Mouse (Mus musculus): Measurements from ENCODE around the gene Slit3. TPM values are rescaled to one million over a fixed set of nuclear protein-coding genes. Genes with fewer than 3 reads are reported as not detected.

The Slit3 gene
- polyA plus RNA-seq, 2 experiments, result 32.9 to 33.0 TPM

GRCm38 (mm10) chr11:35698901-35699300 lies 577.9 kb downstream of the Slit3 start:
- no peaks in the 10 kb centered on the region for H3K4me1 ChIP-seq (ENCODE audit: control insufficient read depth, insufficient read depth, low read length)
- H3K4me2 ChIP-seq (replicated peaks; ENCODE audit: low read depth, low read length, severe bottlenecking), result no peak overlapping the region
- TF ChIP-seq POLR2A (IDR thresholded peaks at IDR 0.05; ENCODE audit: borderline replicate concordance, extremely low read depth, insufficient read depth, insufficient read length), result no peak
- peaks cover 39% of the 10 kb centered on the region for H3K36me3 ChIP-seq (ENCODE audit: control insufficient read depth, insufficient read depth, low read length)
- H3K27ac ChIP-seq (replicated peaks; ENCODE audit: low read depth, low read length), result no peak overlapping the region
- WGBS, result 100% methylated on average over 5 of the region's 5 CpGs
- H3K9me3 ChIP-seq (ENCODE audit: control insufficient read depth, low read length), result peaks cover 4% of the 10 kb centered on the region
- DNase-seq (ENCODE audit: low spot score) (no peak), ATAC-seq (ENCODE audit: low FRiP score, low read depth) (no peak)
- H3K4me3 ChIP-seq (replicated peaks; ENCODE audit: low read length), result no peak overlapping the region
- H3K9ac ChIP-seq (ENCODE audit: low read depth, low read length, severe bottlenecking), result no peak overlapping the region
- no peaks in the 10 kb centered on the region for H3K27me3 ChIP-seq (ENCODE audit: control insufficient read depth, insufficient read depth, low read length)

- DNase-seq (ENCODE audit: low spot score) (no peak), ATAC-seq (ENCODE audit: low FRiP score, low read depth) (no peak)
- no peaks in the 10 kb centered on the region for H3K4me1 ChIP-seq (ENCODE audit: control insufficient read depth, insufficient read depth, low read length)
- H3K27ac ChIP-seq (replicated peaks; ENCODE audit: low read depth, low read length), result no peak overlapping the region
- H3K4me3 ChIP-seq (replicated peaks; ENCODE audit: low read length), result no peak overlapping the region
- H3K4me2 ChIP-seq (replicated peaks; ENCODE audit: low read depth, low read length, severe bottlenecking), result no peak overlapping the region
- no peak for TF ChIP-seq POLR2A (IDR thresholded peaks at IDR 0.05; ENCODE audit: borderline replicate concordance, extremely low read depth, insufficient read depth, insufficient read length)
- H3K36me3 ChIP-seq (ENCODE audit: control insufficient read depth, insufficient read depth, low read length), result peaks cover 46% of the 10 kb centered on the region
- H3K9ac ChIP-seq (ENCODE audit: low read depth, low read length, severe bottlenecking), result no peak overlapping the region
- WGBS, result 76% methylated on average over 4 of the region's 4 CpGs
- H3K9me3 ChIP-seq (ENCODE audit: control insufficient read depth, low read length), result peaks cover 4% of the 10 kb centered on the region
- no peaks in the 10 kb centered on the region for H3K27me3 ChIP-seq (ENCODE audit: control insufficient read depth, insufficient read depth, low read length)
Measured at GRCm38 (mm10) chr11:35703471-35703870, 582.4 kb downstream of the Slit3 start.

- peaks cover 45% of the 10 kb centered on the region for H3K36me3 ChIP-seq (ENCODE audit: control insufficient read depth, insufficient read depth, low read length)
- TF ChIP-seq POLR2A (IDR thresholded peaks at IDR 0.05; ENCODE audit: borderline replicate concordance, extremely low read depth, insufficient read depth, insufficient read length), result no peak
- H3K27ac ChIP-seq (replicated peaks; ENCODE audit: low read depth, low read length), result no peak overlapping the region
- peaks cover 4% of the 10 kb centered on the region for H3K9me3 ChIP-seq (ENCODE audit: control insufficient read depth, low read length)
- ATAC-seq (ENCODE audit: low FRiP score, low read depth) (no peak), DNase-seq (ENCODE audit: low spot score) (no peak)
- H3K4me2 ChIP-seq (replicated peaks; ENCODE audit: low read depth, low read length, severe bottlenecking), result no peak overlapping the region
- H3K4me1 ChIP-seq (ENCODE audit: control insufficient read depth, insufficient read depth, low read length), result no peaks in the 10 kb centered on the region
- H3K27me3 ChIP-seq (ENCODE audit: control insufficient read depth, insufficient read depth, low read length), result no peaks in the 10 kb centered on the region
- 95% methylated on average over 13 of the region's 13 CpGs for WGBS
- no peak overlapping the region for H3K9ac ChIP-seq (ENCODE audit: low read depth, low read length, severe bottlenecking)
- H3K4me3 ChIP-seq (replicated peaks; ENCODE audit: low read length), result no peak overlapping the region
Measured at GRCm38 (mm10) chr11:35704381-35704780, 583.4 kb downstream of the Slit3 start.

GRCm38 (mm10) chr11:35704927-35705326 lies 583.9 kb downstream of the Slit3 start:
- Histone ChIP-seq H3K27ac (replicated peaks; ENCODE audit: low read depth, low read length) (no peak overlapping the region), H3K9me3 (ENCODE audit: control insufficient read depth, low read length) (peaks cover 4% of the 10 kb centered on the region), H3K4me3 (replicated peaks; ENCODE audit: low read length) (no peak overlapping the region), H3K4me2 (replicated peaks; ENCODE audit: low read depth, low read length, severe bottlenecking) (no peak overlapping the region), H3K27me3 (ENCODE audit: control insufficient read depth, insufficient read depth, low read length) (no peaks in the 10 kb centered on the region), H3K4me1 (ENCODE audit: control insufficient read depth, insufficient read depth, low read length) (no peaks in the 10 kb centered on the region), H3K36me3 (ENCODE audit: control insufficient read depth, insufficient read depth, low read length) (peaks cover 44% of the 10 kb centered on the region), H3K9ac (ENCODE audit: low read depth, low read length, severe bottlenecking) (no peak overlapping the region)
- TF ChIP-seq POLR2A (IDR thresholded peaks at IDR 0.05; ENCODE audit: borderline replicate concordance, extremely low read depth, insufficient read depth, insufficient read length), result no peak
- no peak for DNase-seq (ENCODE audit: low spot score)
- WGBS, result 87% methylated on average over 5 of the region's 5 CpGs
- no peak for ATAC-seq (ENCODE audit: low FRiP score, low read depth)

GRCm38 (mm10) chr11:35707431-35707830 lies 586.4 kb downstream of the Slit3 start:
- H3K9ac ChIP-seq (ENCODE audit: low read depth, low read length, severe bottlenecking), result no peak overlapping the region
- no peak for TF ChIP-seq POLR2A (IDR thresholded peaks at IDR 0.05; ENCODE audit: borderline replicate concordance, extremely low read depth, insufficient read depth, insufficient read length)
- peaks cover 9% of the 10 kb centered on the region for H3K9me3 ChIP-seq (ENCODE audit: control insufficient read depth, low read length)
- no peaks in the 10 kb centered on the region for H3K4me1 ChIP-seq (ENCODE audit: control insufficient read depth, insufficient read depth, low read length)
- ATAC-seq (ENCODE audit: low FRiP score, low read depth) (no peak), DNase-seq (ENCODE audit: low spot score) (no peak)
- no peak overlapping the region for H3K4me2 ChIP-seq (replicated peaks; ENCODE audit: low read depth, low read length, severe bottlenecking)
- H3K27me3 ChIP-seq (ENCODE audit: control insufficient read depth, insufficient read depth, low read length), result no peaks in the 10 kb centered on the region
- WGBS, result 93% methylated on average over 12 of the region's 12 CpGs
- no peak overlapping the region for H3K27ac ChIP-seq (replicated peaks; ENCODE audit: low read depth, low read length)
- no peak overlapping the region for H3K4me3 ChIP-seq (replicated peaks; ENCODE audit: low read length)
- H3K36me3 ChIP-seq (ENCODE audit: control insufficient read depth, insufficient read depth, low read length), result peaks cover 30% of the 10 kb centered on the region

- no peak for ATAC-seq (ENCODE audit: low FRiP score, low read depth)
Measured at GRCm38 (mm10) chr11:35711314-35711713, 590.3 kb downstream of the Slit3 start.

More at GRCm38 (mm10) chr11:35711314-35711713, 590.3 kb downstream of the Slit3 start:
- Histone ChIP-seq H3K9me3 (ENCODE audit: control insufficient read depth, low read length) (0 out of 2 replicates have a peak, but pooled peaks cover 10% of the 10 kb centered on the region), H3K27ac (replicated peaks; ENCODE audit: low read depth, low read length) (no peak overlapping the region), H3K9ac (ENCODE audit: low read depth, low read length, severe bottlenecking) (no peak overlapping the region), H3K36me3 (ENCODE audit: control insufficient read depth, insufficient read depth, low read length) (peaks cover 6% of the 10 kb centered on the region; the same call in 1 of the 2 replicates), H3K4me3 (replicated peaks; ENCODE audit: low read length) (no peak overlapping the region), H3K4me1 (ENCODE audit: control insufficient read depth, insufficient read depth, low read length) (no peaks in the 10 kb centered on the region), H3K4me2 (replicated peaks; ENCODE audit: low read depth, low read length, severe bottlenecking) (no peak overlapping the region), H3K27me3 (ENCODE audit: control insufficient read depth, insufficient read depth, low read length) (no peaks in the 10 kb centered on the region)
- no peak for DNase-seq (ENCODE audit: low spot score)
- 82% methylated on average over 6 of the region's 6 CpGs for WGBS
- no peak for TF ChIP-seq POLR2A (IDR thresholded peaks at IDR 0.05; ENCODE audit: borderline replicate concordance, extremely low read depth, insufficient read depth, insufficient read length)

Data from limb, embryonic 14.5 days (tissue).